Mouse (Mus musculus) heart, embryonic 11.5 days (tissue): Measurements from ENCODE around the gene Myo10. TPM values are rescaled to one million over a fixed set of nuclear protein-coding genes. Genes with fewer than 3 reads are reported as not detected.

Experiments used
- ATAC-seq: fragments of 200-750 bp; cut with Nextera tagmentation; replicated peaks from 2 replicates; pipeline ENCODE4 v1.8.0; 2017; ENCODE audit warnings: moderate library complexity; ENCODE audit not compliant: insufficient number of reproducible peaks, low FRiP score, low TSS enrichment
- H3K27ac ChIP-seq: fragments of 300-500 bp; sonication (generic); 2 replicates; pipeline ENCODE4 v1.5.1; 2014; ENCODE audit warnings: mild to moderate bottlenecking, low read depth, low read length
- H3K27me3 ChIP-seq: fragments of 300-500 bp; sonication (generic); 2 replicates; pipeline ENCODE4 v1.6.1; 2014; ENCODE audit warnings: mild to moderate bottlenecking, low read length, mixed read lengths; ENCODE audit not compliant: control insufficient read depth, insufficient read depth
- H3K36me3 ChIP-seq: fragments of 300-500 bp; sonication (generic); 2 replicates; pipeline ENCODE4 v1.6.1; 2014; ENCODE audit warnings: mild to moderate bottlenecking, low read length, moderate library complexity, mixed read lengths; ENCODE audit not compliant: control insufficient read depth, insufficient read depth
- H3K4me1 ChIP-seq: fragments of 300-500 bp; sonication (generic); 2 replicates; pipeline ENCODE4 v1.6.1; 2014; ENCODE audit warnings: low read length; ENCODE audit not compliant: control insufficient read depth, insufficient read depth
- H3K4me2 ChIP-seq: fragments of 300-500 bp; sonication (generic); 2 replicates; pipeline ENCODE4 v1.6.1; 2014; ENCODE audit warnings: mild to moderate bottlenecking, moderate library complexity
- H3K4me3 ChIP-seq: fragments of 300-500 bp; sonication (generic); 2 replicates; pipeline ENCODE4 v1.5.1; 2014; ENCODE audit warnings: low read depth, low read length
- H3K9ac ChIP-seq: fragments of 300-500 bp; sonication (generic); 2 replicates; pipeline ENCODE4 v1.6.1; 2014; ENCODE audit warnings: mild to moderate bottlenecking, low read depth, low read length, moderate library complexity
- H3K9me3 ChIP-seq: fragments of 300-500 bp; sonication (generic); replicated peaks from 2 replicates; pipeline ENCODE4 v1.6.1; 2016; ENCODE audit warnings: low read length; ENCODE audit not compliant: control insufficient read depth
- WGBS: fragments of 180-500 bp; shearing (Covaris S2); extraction: QIAGEN DNeasy Blood & Tissue Kit; methylation state at CpG from one replicate; pipeline ENCODE4 v1.1.7; 2014; ENCODE audit not compliant: insufficient replicate concordance; 5-methylcytosine and 5-hydroxymethylcytosine counted together
- polyA plus RNA-seq: library from polyadenylated mRNA; unstranded; fragments of >200 nt; fragmentation: Nextera tagmentation; extraction: Ambion mirVana; gene quantifications from 2 replicates; pipeline ENCODE4 v1.2.1, GENCODE M21; 2014

Gene Myo10
- polyA plus RNA-seq, 1 experiment from 2014 or later: 15.4 TPM

DNA sequence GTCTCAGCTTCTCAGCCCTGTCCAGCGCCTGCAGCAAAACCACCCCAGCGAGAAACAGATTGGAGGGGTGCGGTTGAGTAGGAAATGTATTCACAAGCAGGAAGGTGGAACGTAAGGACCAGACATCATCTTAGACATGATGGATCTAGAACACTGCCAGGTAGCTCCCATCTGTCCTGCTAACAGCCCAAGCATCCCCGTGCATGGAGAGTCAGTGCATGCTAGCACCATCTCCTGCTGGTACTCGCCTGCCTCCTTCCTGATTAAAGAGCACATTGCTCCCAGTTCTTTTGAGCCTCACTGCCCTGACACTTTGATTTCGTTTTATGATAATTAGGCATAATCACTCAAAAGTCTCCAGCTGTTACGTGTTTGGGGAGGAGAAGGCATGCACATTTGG, 96.9 kb downstream of the Myo10 start:
- ATAC-seq: no peak
- Histone ChIP-seq H3K36me3 (no peaks in the 10 kb centered on the region), H3K27me3 (no peaks in the 10 kb centered on the region), H3K4me3 (no peak overlapping the region), H3K4me2 (no peak overlapping the region), H3K9ac (no peak overlapping the region), H3K27ac (no peak overlapping the region), H3K9me3 (no peaks in the 10 kb centered on the region), H3K4me1 (no peaks in the 10 kb centered on the region)
- 80% methylated on average over 8 of the region's 8 CpGs for WGBS

- ATAC-seq: no peak
- Histone ChIP-seq H3K36me3 (no peaks in the 10 kb centered on the region), H3K27ac (no peak overlapping the region), H3K4me1 (no peaks in the 10 kb centered on the region), H3K9ac (no peak overlapping the region), H3K9me3 (no peaks in the 10 kb centered on the region), H3K4me2 (no peak overlapping the region), H3K27me3 (no peaks in the 10 kb centered on the region), H3K4me3 (no peak overlapping the region)
- WGBS: 87% methylated on average over 6 of the region's 6 CpGs
Measured at GRCm38 (mm10) chr15:25720263-25720662, 97.9 kb downstream of the Myo10 start.

DNA sequence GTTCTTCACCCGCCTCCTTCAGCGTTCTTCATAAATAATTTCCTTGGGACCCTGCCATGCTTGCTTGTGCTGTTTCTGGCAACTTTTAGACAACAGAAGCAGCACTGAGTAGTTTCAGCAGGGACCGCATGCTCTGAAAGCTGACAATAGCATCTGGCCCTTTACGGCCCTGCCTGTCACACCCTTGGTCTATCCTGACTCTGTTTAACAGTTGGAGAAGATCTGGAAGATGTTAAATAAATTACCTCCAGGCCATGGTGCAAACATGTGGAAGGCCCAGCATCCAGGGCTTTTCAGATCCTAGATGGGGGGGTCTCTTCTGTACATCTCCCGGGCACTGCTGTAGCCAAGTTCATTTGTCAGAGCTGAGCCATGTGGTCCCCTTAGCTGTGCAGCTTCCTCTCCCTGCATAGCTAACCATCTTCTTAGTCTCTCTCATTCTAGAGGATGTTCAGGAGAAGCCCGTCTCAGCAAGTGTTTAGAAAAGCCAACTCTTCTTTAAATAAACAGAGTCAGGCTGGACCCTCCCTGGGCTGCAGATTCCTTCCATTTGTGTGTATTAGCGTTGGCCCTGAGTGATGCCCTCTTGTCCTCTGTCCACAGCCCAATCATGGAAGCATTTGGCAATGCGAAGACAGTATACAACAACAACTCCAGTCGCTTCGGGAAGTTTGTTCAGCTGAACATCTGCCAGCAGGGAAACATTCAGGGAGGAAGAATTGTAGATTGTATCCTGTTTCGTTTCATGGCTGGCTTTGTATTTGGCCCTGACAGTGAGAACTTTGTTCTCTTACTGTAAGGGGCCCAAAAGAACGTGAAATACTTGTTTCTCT, 101.2 kb downstream of the Myo10 start:
- H3K36me3 ChIP-seq: no peaks in the 10 kb centered on the region
- whole genome bisulfite sequencing: 62% methylated on average over 12 of the region's 12 CpGs
- ATAC-seq: no peak
- H3K27me3 ChIP-seq: no peaks in the 10 kb centered on the region
- no peak overlapping the region for H3K9ac ChIP-seq
- H3K27ac ChIP-seq: no peak overlapping the region
- 0 out of 2 replicates have a peak, but pooled peaks cover 2% of the 10 kb centered on the region for H3K4me1 ChIP-seq
- H3K4me3 ChIP-seq: no peak overlapping the region
- H3K4me2 ChIP-seq: no peak overlapping the region
- no peaks in the 10 kb centered on the region for H3K9me3 ChIP-seq

DNA sequence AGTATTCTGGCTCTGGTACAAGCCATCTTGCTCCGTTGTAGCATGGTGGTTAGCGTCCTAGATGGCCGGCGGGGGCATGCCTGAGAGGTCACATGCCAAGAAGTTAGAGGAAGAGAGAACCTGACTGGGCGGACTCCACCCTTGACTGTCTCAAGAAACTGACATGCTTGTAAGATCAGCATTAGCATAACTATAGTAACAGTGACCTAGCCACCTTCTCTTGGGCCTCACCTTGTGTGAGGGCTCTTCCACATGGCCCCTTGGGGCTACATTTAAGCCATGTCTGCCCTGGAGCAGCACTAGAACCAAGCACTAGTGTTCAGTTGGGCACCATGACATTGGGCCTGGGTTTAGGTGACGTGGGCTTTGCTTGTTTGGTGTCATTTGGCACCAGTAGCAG, 102.2 kb downstream of the Myo10 start:
- no peak overlapping the region for H3K4me3 ChIP-seq
- H3K27me3 ChIP-seq: no peaks in the 10 kb centered on the region
- no peak for ATAC-seq
- no peak overlapping the region for H3K27ac ChIP-seq
- 0 out of 2 replicates have a peak, but pooled peaks cover 2% of the 10 kb centered on the region for H3K4me1 ChIP-seq
- no peaks in the 10 kb centered on the region for H3K36me3 ChIP-seq
- H3K9ac ChIP-seq: no peak overlapping the region
- H3K9me3 ChIP-seq: no peaks in the 10 kb centered on the region
- no peak overlapping the region for H3K4me2 ChIP-seq
- WGBS: 90% methylated on average over 6 of the region's 6 CpGs

GRCm38 (mm10) chr15:25726814-25727213, 104.5 kb downstream of the Myo10 start:
- Histone ChIP-seq H3K4me2 (no peak overlapping the region), H3K4me3 (no peak overlapping the region), H3K27ac (no peak overlapping the region), H3K4me1 (0 out of 2 replicates have a peak, but pooled peaks cover 2% of the 10 kb centered on the region), H3K9me3 (no peaks in the 10 kb centered on the region), H3K9ac (no peak overlapping the region), H3K36me3 (no peaks in the 10 kb centered on the region), H3K27me3 (no peaks in the 10 kb centered on the region)
- no peak for ATAC-seq
- WGBS: 70% methylated on average over 5 of the region's 5 CpGs

- H3K36me3 ChIP-seq: no peaks in the 10 kb centered on the region
- no peak for ATAC-seq
- 71% methylated on average over 4 of the region's 4 CpGs for WGBS
- H3K27ac ChIP-seq: no peak overlapping the region
- no peak overlapping the region for H3K4me3 ChIP-seq
- no peaks in the 10 kb centered on the region for H3K27me3 ChIP-seq
- H3K9ac ChIP-seq: no peak overlapping the region
- 0 out of 2 replicates have a peak, but pooled peaks cover 2% of the 10 kb centered on the region for H3K4me1 ChIP-seq
- H3K9me3 ChIP-seq: no peaks in the 10 kb centered on the region
- no peak overlapping the region for H3K4me2 ChIP-seq
Measured at GRCm38 (mm10) chr15:25728501-25728900, 106.2 kb downstream of the Myo10 start.

GRCm38 (mm10) chr15:25731053-25731452, 108.7 kb downstream of the Myo10 start:
- no peaks in the 10 kb centered on the region; the same call in none of the 2 replicates for H3K36me3 ChIP-seq
- H3K4me2 ChIP-seq: no peak overlapping the region
- H3K9ac ChIP-seq: no peak overlapping the region
- no peak for ATAC-seq
- 60% methylated on average over 9 of the region's 9 CpGs for WGBS
- no peaks in the 10 kb centered on the region for H3K9me3 ChIP-seq
- 0 out of 2 replicates have a peak, but pooled peaks cover 2% of the 10 kb centered on the region for H3K4me1 ChIP-seq
- no peak overlapping the region for H3K4me3 ChIP-seq
- no peak overlapping the region for H3K27ac ChIP-seq
- H3K27me3 ChIP-seq: no peaks in the 10 kb centered on the region

GRCm38 (mm10) chr15:25732758-25733428, 110.6 kb downstream of the Myo10 start:
- Histone ChIP-seq H3K27me3 (no peaks in the 10 kb centered on the region), H3K9ac (no peak overlapping the region), H3K36me3 (no peaks in the 10 kb centered on the region; the same call in none of the 2 replicates), H3K4me1 (no peaks in the 10 kb centered on the region), H3K4me2 (no peak overlapping the region), H3K9me3 (no peaks in the 10 kb centered on the region), H3K4me3 (no peak overlapping the region), H3K27ac (no peak overlapping the region)
- no peak for ATAC-seq
- 83% methylated on average over 8 of the region's 8 CpGs for WGBS
